Mouse (Mus musculus): Measurements from ENCODE around the gene Cldn6. TPM values are rescaled to one million over a fixed set of nuclear protein-coding genes. Genes with fewer than 3 reads are reported as not detected.
A peak's percentile ranks its signal among the peaks of the same experiment; 100 is the strongest.

The Cldn6 gene
- polyA plus RNA-seq, 1 experiment from 2014 or later = 253 TPM

DNA sequence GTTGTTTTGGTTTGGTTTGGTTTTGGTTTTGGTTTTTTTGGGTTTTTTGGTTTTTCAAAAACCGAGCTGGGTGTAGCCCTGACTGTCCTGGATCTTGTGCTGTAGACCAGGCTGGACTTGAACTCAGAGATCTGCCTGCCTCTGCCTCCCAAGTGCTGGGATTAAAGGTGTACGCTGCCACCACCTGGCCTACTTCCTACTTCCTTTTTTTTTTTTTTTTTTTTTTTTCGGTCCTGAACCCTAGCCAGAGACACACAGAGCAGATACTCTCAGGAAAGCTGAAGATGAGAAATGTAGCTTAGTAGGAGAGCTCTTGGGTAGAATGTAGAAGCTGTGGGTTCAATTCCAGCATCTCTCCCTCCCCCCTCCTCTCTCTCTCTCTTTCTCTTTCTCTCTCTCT is 20.6 kb upstream of the Cldn6 start:
- ATAC-seq (ENCODE audit: low FRiP score, low TSS enrichment) = no peak
- Histone ChIP-seq H3K36me3 (ENCODE audit: insufficient read depth, low read length) (no peaks in the 10 kb centered on the region), H3K4me2 (replicated peaks; ENCODE audit: low read depth, low read length) (no peak overlapping the region), H3K27ac (ENCODE audit: low read length) (no peak overlapping the region), H3K4me3 (ENCODE audit: low read length) (no peak overlapping the region), H3K27me3 (ENCODE audit: insufficient read depth, low read length) (peaks cover 35% of the 10 kb centered on the region), H3K9me3 (ENCODE audit: low read length) (no peaks in the 10 kb centered on the region), H3K9ac (replicated peaks; ENCODE audit: low read length) (no peak overlapping the region), H3K4me1 (ENCODE audit: insufficient read depth, low read length) (peaks cover 5% of the 10 kb centered on the region; the same call in 1 of the 2 replicates)
- WGBS = 92% methylated on average over 3 of the region's 3 CpGs

DNA sequence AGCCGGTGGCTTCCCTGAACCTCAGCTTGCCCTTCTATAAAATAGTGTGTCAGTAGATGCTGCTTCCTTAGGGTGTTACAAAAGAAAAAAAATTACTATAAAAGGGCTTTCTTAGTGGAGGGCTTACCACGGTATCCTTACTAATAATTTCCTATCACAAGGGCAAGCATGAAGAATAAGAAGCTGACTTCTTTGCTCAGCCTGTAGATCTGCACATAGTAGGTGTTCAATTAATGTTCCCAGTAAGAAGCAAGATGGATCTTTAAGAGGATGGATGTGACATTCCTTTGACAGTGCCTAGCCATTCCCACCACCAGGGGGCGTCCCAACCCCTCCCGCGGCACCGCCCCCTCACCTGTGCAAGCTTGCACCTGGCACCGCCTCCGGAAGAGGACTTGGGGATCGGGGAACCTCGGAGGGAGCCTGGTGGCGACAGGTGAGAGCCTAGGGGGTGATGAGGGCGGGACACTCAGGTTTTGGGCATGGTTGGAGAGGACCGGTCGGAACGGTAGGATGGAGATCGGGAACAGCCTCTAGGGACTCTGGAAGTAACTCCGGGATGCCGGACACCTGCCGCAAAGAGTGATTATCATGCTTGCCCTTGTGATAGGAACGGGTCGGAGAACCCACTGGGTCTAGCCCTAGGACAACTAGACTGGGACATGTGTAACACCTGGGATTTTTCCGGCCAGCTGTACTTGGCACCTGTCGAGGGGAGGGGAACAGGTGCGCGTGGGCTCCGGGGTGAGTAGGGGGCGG is 18.8 kb upstream of the Cldn6 start, which contains the start of gene Bicdl2:
Gene Bicdl2 (plus strand): TSS at position 390 of the 759 bp plus-strand sequence.
- H3K4me1 ChIP-seq (ENCODE audit: insufficient read depth, low read length) = peaks cover 5% of the 10 kb centered on the region; the same call in 1 of the 2 replicates
- peak within 1 kb of the TSS; percentile 56 for H3K4me2 ChIP-seq (replicated peaks; ENCODE audit: low read depth, low read length)
- H3K27ac ChIP-seq (ENCODE audit: low read length) = no peak within 1 kb of the TSS
- H3K36me3 ChIP-seq (ENCODE audit: insufficient read depth, low read length) = no peaks in the 10 kb centered on the region
- ATAC-seq (ENCODE audit: low FRiP score, low TSS enrichment) = peak; percentile 44; the same call in 1 of the 2 replicates
- no peaks in the 10 kb centered on the region for H3K9me3 ChIP-seq (ENCODE audit: low read length)
- H3K9ac ChIP-seq (replicated peaks; ENCODE audit: low read length) = peak within 1 kb of the TSS; percentile 38; the same call in 1 of the 2 replicates
- WGBS = 5% methylated on average over 27 of the region's 27 CpGs
- peak within 1 kb of the TSS; percentile 47 for H3K4me3 ChIP-seq (ENCODE audit: low read length)
- peaks cover 35% of the 10 kb centered on the region for H3K27me3 ChIP-seq (ENCODE audit: insufficient read depth, low read length)

DNA sequence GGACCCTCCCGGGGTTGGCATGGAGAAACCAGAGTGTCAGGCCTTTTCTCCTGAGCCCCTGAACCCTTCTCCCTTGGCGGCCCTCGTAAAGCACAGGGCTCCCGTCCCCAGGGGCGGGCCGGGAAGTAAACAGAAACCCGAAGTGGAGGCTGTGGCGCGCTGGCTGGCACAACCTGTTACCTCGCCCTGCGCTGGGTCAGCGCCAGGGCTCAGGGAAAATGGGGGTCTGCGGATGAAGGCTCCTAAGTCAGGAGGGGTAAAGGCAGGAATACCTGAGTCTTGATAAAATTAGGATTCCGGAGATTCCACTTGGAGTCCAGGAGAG is 18.2 kb upstream of the Cldn6 start:
- WGBS = 1% methylated on average over 14 of the region's 14 CpGs
- H3K27me3 ChIP-seq (ENCODE audit: insufficient read depth, low read length) = peaks cover 35% of the 10 kb centered on the region
- no peaks in the 10 kb centered on the region for H3K9me3 ChIP-seq (ENCODE audit: low read length)
- H3K27ac ChIP-seq (ENCODE audit: low read length) = no peak overlapping the region
- no peak for ATAC-seq (ENCODE audit: low FRiP score, low TSS enrichment)
- H3K4me2 ChIP-seq (replicated peaks; ENCODE audit: low read depth, low read length) = peak overlapping the region; percentile 56
- peak overlapping the region; percentile 38; the same call in 1 of the 2 replicates for H3K9ac ChIP-seq (replicated peaks; ENCODE audit: low read length)
- H3K4me3 ChIP-seq (ENCODE audit: low read length) = peak overlapping the region; percentile 47
- no peaks in the 10 kb centered on the region for H3K36me3 ChIP-seq (ENCODE audit: insufficient read depth, low read length)
- peaks cover 5% of the 10 kb centered on the region; the same call in 1 of the 2 replicates for H3K4me1 ChIP-seq (ENCODE audit: insufficient read depth, low read length)

GRCm38 (mm10) chr17:23661526-23661925 is 17.5 kb upstream of the Cldn6 start:
- 2% methylated on average over 9 of the region's 9 CpGs for WGBS
- Histone ChIP-seq H3K9ac (replicated peaks; ENCODE audit: low read length) (no peak overlapping the region), H3K4me3 (ENCODE audit: low read length) (no peak overlapping the region), H3K9me3 (ENCODE audit: low read length) (no peaks in the 10 kb centered on the region), H3K27me3 (ENCODE audit: insufficient read depth, low read length) (peaks cover 35% of the 10 kb centered on the region), H3K27ac (ENCODE audit: low read length) (no peak overlapping the region), H3K4me1 (ENCODE audit: insufficient read depth, low read length) (peaks cover 5% of the 10 kb centered on the region; the same call in 1 of the 2 replicates), H3K36me3 (ENCODE audit: insufficient read depth, low read length) (peaks cover 4% of the 10 kb centered on the region; the same call in 1 of the 2 replicates), H3K4me2 (replicated peaks; ENCODE audit: low read depth, low read length) (peak overlapping the region; percentile 21; the same call in 1 of the 2 replicates)
- no peak for ATAC-seq (ENCODE audit: low FRiP score, low TSS enrichment)

GRCm38 (mm10) chr17:23664556-23665021 is 14.5 kb upstream of the Cldn6 start:
- 7% methylated on average over 5 of the region's 5 CpGs for WGBS
- Histone ChIP-seq H3K9ac (replicated peaks; ENCODE audit: low read length) (peak overlapping the region; percentile 23; the same call in 1 of the 2 replicates), H3K4me2 (replicated peaks; ENCODE audit: low read depth, low read length) (no peak overlapping the region), H3K4me1 (ENCODE audit: insufficient read depth, low read length) (peaks cover 5% of the 10 kb centered on the region; the same call in 1 of the 2 replicates), H3K4me3 (ENCODE audit: low read length) (no peak overlapping the region), H3K27ac (ENCODE audit: low read length) (no peak overlapping the region), H3K27me3 (ENCODE audit: insufficient read depth, low read length) (peaks cover 35% of the 10 kb centered on the region), H3K9me3 (ENCODE audit: low read length) (no peaks in the 10 kb centered on the region), H3K36me3 (ENCODE audit: insufficient read depth, low read length) (peaks cover 21% of the 10 kb centered on the region)
- ATAC-seq (ENCODE audit: low FRiP score, low TSS enrichment) = peak; percentile 32; the same call in 1 of the 2 replicates

DNA sequence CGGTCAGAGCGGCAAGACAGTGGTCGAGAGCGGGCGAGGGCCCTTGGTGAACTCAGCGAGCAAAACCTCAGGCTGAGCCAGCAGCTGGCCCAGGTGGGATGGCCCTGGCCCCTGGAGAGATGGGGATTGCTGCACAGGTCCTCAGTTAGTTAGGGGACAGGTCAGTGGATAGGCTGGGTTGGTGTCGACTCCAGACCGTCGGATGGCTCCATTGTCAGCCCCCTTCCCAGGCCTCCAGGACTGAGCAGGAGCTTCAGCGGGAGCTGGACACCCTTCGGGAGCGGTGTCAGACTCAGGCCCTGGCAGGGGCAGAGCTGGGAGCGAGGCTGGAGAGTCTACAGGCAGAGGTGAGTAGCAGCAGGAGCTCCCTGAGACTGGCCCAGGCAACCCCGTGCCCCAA is 13.5 kb upstream of the Cldn6 start:
- WGBS = 82% methylated on average over 13 of the region's 14 CpGs
- Histone ChIP-seq H3K9ac (replicated peaks; ENCODE audit: low read length) (no peak overlapping the region), H3K9me3 (ENCODE audit: low read length) (no peaks in the 10 kb centered on the region), H3K4me2 (replicated peaks; ENCODE audit: low read depth, low read length) (no peak overlapping the region), H3K4me3 (ENCODE audit: low read length) (no peak overlapping the region), H3K4me1 (ENCODE audit: insufficient read depth, low read length) (0 out of 2 replicates have a peak, but pooled peaks cover 5% of the 10 kb centered on the region), H3K36me3 (ENCODE audit: insufficient read depth, low read length) (peaks cover 24% of the 10 kb centered on the region), H3K27me3 (ENCODE audit: insufficient read depth, low read length) (peaks cover 26% of the 10 kb centered on the region), H3K27ac (ENCODE audit: low read length) (no peak overlapping the region)
- no peak for ATAC-seq (ENCODE audit: low FRiP score, low TSS enrichment)

DNA sequence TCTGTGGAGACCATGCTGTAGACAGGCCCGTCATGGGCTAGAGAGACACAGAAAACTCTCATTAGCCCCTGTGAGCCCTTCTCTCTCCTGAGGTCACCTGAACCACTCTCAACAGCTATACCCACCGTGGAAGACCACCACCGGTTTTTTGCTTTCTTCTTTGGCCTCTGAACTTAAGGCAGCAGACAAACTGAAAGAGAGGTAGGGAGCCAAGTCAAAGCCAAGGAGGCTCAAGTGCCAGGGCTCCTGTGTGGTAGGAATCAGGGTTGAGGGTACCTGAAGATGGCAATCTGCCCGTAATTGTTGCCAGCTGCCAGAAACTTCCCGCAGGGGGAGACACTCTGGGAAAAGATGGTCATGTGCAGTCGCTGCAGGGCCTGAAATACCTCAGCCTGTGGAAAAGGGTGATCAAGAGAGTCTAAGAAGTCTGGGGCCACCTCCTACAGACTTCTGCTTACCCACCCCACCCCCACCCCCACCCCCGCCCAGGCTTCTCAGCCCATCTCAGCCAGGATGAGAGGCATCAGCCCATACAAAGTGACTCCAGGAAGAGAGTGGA is 8.5 kb upstream of the Cldn6 start:
- ATAC-seq (ENCODE audit: low FRiP score, low TSS enrichment) = no peak
- Histone ChIP-seq H3K27ac (ENCODE audit: low read length) (no peak overlapping the region), H3K9me3 (ENCODE audit: low read length) (no peaks in the 10 kb centered on the region), H3K4me1 (ENCODE audit: insufficient read depth, low read length) (peaks cover 24% of the 10 kb centered on the region), H3K4me3 (ENCODE audit: low read length) (no peak overlapping the region), H3K9ac (replicated peaks; ENCODE audit: low read length) (no peak overlapping the region), H3K27me3 (ENCODE audit: insufficient read depth, low read length) (no peaks in the 10 kb centered on the region), H3K4me2 (replicated peaks; ENCODE audit: low read depth, low read length) (no peak overlapping the region), H3K36me3 (ENCODE audit: insufficient read depth, low read length) (peaks cover 24% of the 10 kb centered on the region)
- WGBS = 94% methylated on average over 7 of the region's 7 CpGs

- Histone ChIP-seq H3K4me1 (ENCODE audit: insufficient read depth, low read length) (peaks cover 33% of the 10 kb centered on the region), H3K9ac (replicated peaks; ENCODE audit: low read length) (no peak overlapping the region), H3K4me3 (ENCODE audit: low read length) (no peak overlapping the region), H3K27me3 (ENCODE audit: insufficient read depth, low read length) (peaks cover 2% of the 10 kb centered on the region; the same call in 1 of the 2 replicates), H3K27ac (ENCODE audit: low read length) (no peak overlapping the region), H3K9me3 (ENCODE audit: low read length) (no peaks in the 10 kb centered on the region), H3K36me3 (ENCODE audit: insufficient read depth, low read length) (peaks cover 20% of the 10 kb centered on the region), H3K4me2 (replicated peaks; ENCODE audit: low read depth, low read length) (no peak overlapping the region)
- WGBS = 89% methylated on average over 3 of the region's 3 CpGs
- ATAC-seq (ENCODE audit: low FRiP score, low TSS enrichment) = no peak
These were observed 7.5 kb upstream of the Cldn6 start for GRCm38 (mm10) chr17:23671519-23671918.

- ATAC-seq (ENCODE audit: low FRiP score, low TSS enrichment) = no peak
- Histone ChIP-seq H3K9me3 (ENCODE audit: low read length) (no peaks in the 10 kb centered on the region), H3K4me1 (ENCODE audit: insufficient read depth, low read length) (peaks cover 38% of the 10 kb centered on the region), H3K27me3 (ENCODE audit: insufficient read depth, low read length) (peaks cover 2% of the 10 kb centered on the region; the same call in 1 of the 2 replicates), H3K36me3 (ENCODE audit: insufficient read depth, low read length) (peaks cover 10% of the 10 kb centered on the region), H3K4me3 (ENCODE audit: low read length) (peak overlapping the region; percentile 63), H3K27ac (ENCODE audit: low read length) (no peak overlapping the region), H3K4me2 (replicated peaks; ENCODE audit: low read depth, low read length) (peak overlapping the region; percentile 91), H3K9ac (replicated peaks; ENCODE audit: low read length) (0 out of 2 replicates have a peak overlapping the region, but pooled peaks have one; percentile 2)
- WGBS = 60% methylated on average over 3 of the region's 3 CpGs
These were observed 6.3 kb upstream of the Cldn6 start for GRCm38 (mm10) chr17:23672761-23673160.
